Mouse (Mus musculus) heart, adult 2 months (tissue): ENCODE results near the gene Sfswap. TPM values are rescaled to one million over a fixed set of nuclear protein-coding genes. Genes with fewer than 3 reads are reported as not detected.

ENCODE experiments used
- DNase-seq, 2 experiments: peaks; one replicate each; pipeline ENCODE4 v3.0.0; 2021
- H3K27ac ChIP-seq: fragments of 200-600 bp; 2 replicates; pipeline ENCODE4 v1.8.1; 2022
- H3K27me3 ChIP-seq: fragments of 200-500 bp; 2 replicates; pipeline ENCODE4 v1.6.1; 2012; ENCODE audit warnings: mild to moderate bottlenecking, low read length, inconsistent platforms, mixed read lengths; ENCODE audit not compliant: control insufficient read depth, insufficient read depth
- H3K36me3 ChIP-seq: fragments of 200-500 bp; 2 replicates; pipeline ENCODE4 v1.6.1; 2012; ENCODE audit warnings: low read length, inconsistent platforms; ENCODE audit not compliant: control insufficient read depth, insufficient read depth
- H3K4me1 ChIP-seq: fragments of 200-500 bp; 2 replicates; pipeline ENCODE4 v1.6.1; 2011; ENCODE audit warnings: low read length; ENCODE audit not compliant: control insufficient read depth, insufficient read depth
- H3K4me3 ChIP-seq: fragments of 200-600 bp; 2 replicates; pipeline ENCODE4 v1.8.1; 2022
- H3K79me2 ChIP-seq: fragments of 200-500 bp; replicated peaks from 2 replicates; pipeline ENCODE4 v1.6.1; 2012; ENCODE audit warnings: mild to moderate bottlenecking, inconsistent platforms, low read length, moderate library complexity, mixed read lengths; ENCODE audit not compliant: control insufficient read depth, insufficient read depth
- H3K9ac ChIP-seq: fragments of 200-500 bp; 2 replicates; pipeline ENCODE4 v1.6.1; 2012; ENCODE audit warnings: low read depth, mild to moderate bottlenecking, control low read depth, inconsistent platforms, low read length, mixed read lengths
- CTCF ChIP-seq: fragments of 200-600 bp; IDR thresholded peaks from 2 replicates; pipeline ENCODE4 v1.8.1; 2022; ENCODE audit warnings: antibody characterized with exemption, mild to moderate bottlenecking, moderate library complexity
- EP300 ChIP-seq: fragments of 200-500 bp; IDR thresholded peaks from 2 replicates; pipeline ENCODE4 v1.6.1; 2011; ENCODE audit warnings: low read depth, low read length, control low read depth; ENCODE audit not compliant: insufficient read depth
- POLR2A ChIP-seq: fragments of 200-500 bp; IDR thresholded peaks from 2 replicates; pipeline ENCODE4 v1.6.1; 2011; ENCODE audit warnings: mild to moderate bottlenecking, low read depth, low read length, control low read depth; ENCODE audit not compliant: insufficient read depth
- WGBS: fragments of 180-500 bp; shearing (Covaris S2); methylation state at CpG from one replicate; pipeline ENCODE4 v1.1.7; 2018; 5-methylcytosine and 5-hydroxymethylcytosine counted together
- intact Hi-C: fragments of 180-260 bp; cut with DNase I; formaldehyde crosslinking; loops from one replicate; pipeline ENCODE4 v1.15.1; 2025
- polyA plus RNA-seq: library from polyadenylated mRNA; depleted of rRNA; stranded (reverse); fragments of >200 nt; gene quantifications from 2 replicates; pipeline ENCODE4 v1.2.3, GENCODE M21; 2012
- total RNA-seq, 2 experiments: library from RNA; stranded (reverse); gene quantifications; 2 replicates each; pipeline ENCODE4 v1.2.3; 2021

The Sfswap gene
- total and polyA plus RNA-seq, 3 experiments, result 24.1 to 33.1 (median 25.9) TPM

DNA sequence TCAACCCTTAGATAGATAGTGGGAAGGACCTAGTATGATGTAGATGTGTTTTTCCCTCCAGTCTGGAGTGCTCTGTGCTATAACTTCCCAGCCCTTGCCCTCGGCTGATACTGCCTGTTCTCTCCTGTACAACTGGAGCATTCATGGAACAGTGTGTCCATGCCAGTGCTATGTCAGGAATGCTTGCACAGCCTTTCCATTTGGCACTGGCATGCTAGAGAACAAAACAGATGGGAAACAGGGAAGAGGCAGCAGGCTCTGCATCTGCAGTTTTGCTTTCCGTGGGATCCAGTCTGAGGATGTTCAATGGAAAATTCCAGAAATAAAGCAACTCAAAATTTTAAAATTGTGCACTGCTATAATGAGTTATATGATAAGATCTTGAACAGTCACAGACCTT lies 33.5 kb downstream of the Sfswap start:
- 42% methylated on average over 2 of the region's 2 CpGs for WGBS
- H3K79me2 ChIP-seq, result peaks cover 2% of the 10 kb centered on the region; the same call in 1 of the 2 replicates
- peak overlapping the region; percentile 78 for H3K27ac ChIP-seq
- peaks cover 11% of the 10 kb centered on the region for H3K4me1 ChIP-seq
- H3K36me3 ChIP-seq, result peaks cover 8% of the 10 kb centered on the region
- no peak overlapping the region for H3K9ac ChIP-seq
- no peaks in the 10 kb centered on the region for H3K27me3 ChIP-seq
- H3K4me3 ChIP-seq, result no peak overlapping the region
- intact Hi-C loops, result no loop called here
- DNase-seq, result peak; percentile 35 to 72
- TF ChIP-seq EP300 (peak; percentile 99), POLR2A (peak; percentile 61; the same call in 1 of the 2 replicates), CTCF (no peak)

DNA sequence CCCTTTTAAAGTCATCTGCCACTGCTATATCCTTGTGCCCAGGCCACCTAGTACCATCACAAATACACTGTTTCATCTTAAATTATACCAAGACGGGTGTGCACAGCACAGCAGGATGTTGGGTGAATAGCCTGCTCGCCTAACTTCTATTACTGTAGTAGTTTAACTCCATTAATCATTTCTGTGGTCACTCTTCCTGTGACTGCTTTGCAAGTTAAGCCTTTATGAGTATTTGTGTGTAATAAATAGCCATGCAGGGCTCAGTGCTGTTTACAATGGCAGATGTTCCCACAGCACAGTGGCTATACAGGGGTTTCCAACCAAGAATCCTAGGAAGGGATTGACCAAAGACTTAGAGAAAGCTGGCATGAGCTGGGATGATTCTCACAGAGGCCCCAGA lies 34.0 kb downstream of the Sfswap start:
- TF ChIP-seq EP300 (no peak), POLR2A (no peak), CTCF (no peak)
- peaks cover 11% of the 10 kb centered on the region for H3K4me1 ChIP-seq
- DNase-seq, result no peak
- no peaks in the 10 kb centered on the region; the same call in 1 of the 2 replicates for H3K79me2 ChIP-seq
- no peak overlapping the region for H3K9ac ChIP-seq
- H3K27ac ChIP-seq, result peak overlapping the region; percentile 74
- 89% methylated on average over 2 of the region's 2 CpGs for WGBS
- H3K27me3 ChIP-seq, result no peaks in the 10 kb centered on the region
- no peak overlapping the region for H3K4me3 ChIP-seq
- intact Hi-C loops, result no loop called here
- peaks cover 6% of the 10 kb centered on the region for H3K36me3 ChIP-seq

DNA sequence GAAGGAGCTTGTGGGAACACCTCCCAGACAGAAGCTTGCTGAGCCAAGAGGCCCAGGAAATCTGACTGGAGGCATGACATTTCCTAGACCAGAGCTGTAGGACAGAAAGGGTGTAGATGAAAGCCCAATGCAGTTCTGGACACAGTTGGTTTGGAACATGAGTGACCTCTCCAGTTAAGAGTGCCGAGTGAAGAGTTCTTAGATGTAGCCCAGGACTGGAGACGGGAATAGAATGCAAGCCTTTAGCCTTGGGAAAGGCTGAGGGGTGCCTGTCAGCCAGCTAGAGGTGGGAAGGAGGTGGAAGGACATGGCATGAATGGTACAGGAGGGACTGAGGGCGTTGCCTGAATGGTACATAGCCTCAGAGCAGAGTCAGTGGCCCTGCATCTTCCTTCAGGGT lies 34.4 kb downstream of the Sfswap start:
- H3K79me2 ChIP-seq, result no peaks in the 10 kb centered on the region; the same call in 1 of the 2 replicates
- peak overlapping the region; percentile 74 for H3K27ac ChIP-seq
- intact Hi-C loops, result no loop called here
- no peak overlapping the region for H3K4me3 ChIP-seq
- H3K27me3 ChIP-seq, result no peaks in the 10 kb centered on the region
- WGBS, result 71% methylated on average over 3 of the region's 3 CpGs
- peak in 1 of 2 experiments; percentile 18 for DNase-seq
- no peak overlapping the region for H3K9ac ChIP-seq
- TF ChIP-seq POLR2A, result no peak
- TF ChIP-seq CTCF, result no peak
- TF ChIP-seq EP300, result no peak
- H3K4me1 ChIP-seq, result peaks cover 11% of the 10 kb centered on the region
- H3K36me3 ChIP-seq, result peaks cover 6% of the 10 kb centered on the region

DNA sequence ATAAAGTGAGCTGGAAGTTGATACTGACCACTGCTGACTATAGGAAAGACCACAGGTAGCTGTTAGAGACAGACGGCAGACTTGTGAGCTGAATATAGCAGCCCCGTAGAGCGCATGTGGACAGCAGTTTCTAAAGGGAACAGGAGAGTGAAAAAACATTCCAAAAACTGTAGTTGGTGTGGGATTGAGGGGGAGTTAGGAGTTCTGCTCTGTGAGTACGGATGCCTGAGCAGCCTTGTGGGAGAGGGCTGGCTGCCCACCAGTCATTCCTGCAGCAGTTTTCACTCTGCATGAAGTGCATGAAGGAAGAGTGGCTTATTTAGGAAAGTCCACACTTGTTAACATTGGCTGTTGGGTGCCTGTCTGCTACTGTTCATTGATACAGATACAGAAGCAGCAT lies 37.8 kb downstream of the Sfswap start:
- Histone ChIP-seq H3K27ac (no peak overlapping the region), H3K27me3 (no peaks in the 10 kb centered on the region), H3K9ac (no peak overlapping the region), H3K36me3 (peaks cover 5% of the 10 kb centered on the region), H3K4me3 (no peak overlapping the region), H3K4me1 (peaks cover 8% of the 10 kb centered on the region), H3K79me2 (no peaks in the 10 kb centered on the region)
- no peak for TF ChIP-seq CTCF
- no peak for TF ChIP-seq EP300
- no peak for TF ChIP-seq POLR2A
- intact Hi-C loops, result no loop called here
- DNase-seq, result no peak
- WGBS, result 92% methylated on average over 4 of the region's 4 CpGs

DNA sequence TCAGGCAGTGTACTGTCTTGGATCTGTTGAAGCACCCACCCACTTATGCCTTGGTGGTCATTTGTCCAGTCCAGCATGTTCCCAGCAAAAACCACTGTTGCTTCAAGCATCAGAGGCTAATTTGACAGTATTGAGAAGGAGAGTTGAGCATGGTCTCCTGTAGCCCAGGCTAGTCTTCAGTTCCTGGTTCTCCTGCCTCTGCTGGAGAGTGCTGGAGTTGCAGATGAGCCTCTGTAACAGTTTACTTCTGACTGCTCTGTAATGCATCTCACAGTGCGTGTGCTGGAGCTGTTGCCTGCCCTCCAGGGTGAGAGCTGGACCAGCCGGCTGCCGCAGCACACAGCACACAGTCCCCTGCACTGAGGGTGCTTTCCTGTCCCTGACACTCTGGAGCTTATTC lies 41.2 kb downstream of the Sfswap start:
- no peak overlapping the region for H3K9ac ChIP-seq
- peak; percentile 11; the same call in 1 of the 2 replicates for TF ChIP-seq CTCF
- no peak for TF ChIP-seq POLR2A
- no peak for TF ChIP-seq EP300
- DNase-seq, result no peak
- H3K36me3 ChIP-seq, result no peaks in the 10 kb centered on the region; the same call in 1 of the 2 replicates
- H3K27ac ChIP-seq, result no peak overlapping the region
- 91% methylated on average over 3 of the region's 3 CpGs for WGBS
- H3K4me3 ChIP-seq, result no peak overlapping the region
- no peaks in the 10 kb centered on the region for H3K27me3 ChIP-seq
- no peaks in the 10 kb centered on the region; the same call in 1 of the 2 replicates for H3K4me1 ChIP-seq
- H3K79me2 ChIP-seq, result no peaks in the 10 kb centered on the region
- intact Hi-C loops, result no loop called here

DNA sequence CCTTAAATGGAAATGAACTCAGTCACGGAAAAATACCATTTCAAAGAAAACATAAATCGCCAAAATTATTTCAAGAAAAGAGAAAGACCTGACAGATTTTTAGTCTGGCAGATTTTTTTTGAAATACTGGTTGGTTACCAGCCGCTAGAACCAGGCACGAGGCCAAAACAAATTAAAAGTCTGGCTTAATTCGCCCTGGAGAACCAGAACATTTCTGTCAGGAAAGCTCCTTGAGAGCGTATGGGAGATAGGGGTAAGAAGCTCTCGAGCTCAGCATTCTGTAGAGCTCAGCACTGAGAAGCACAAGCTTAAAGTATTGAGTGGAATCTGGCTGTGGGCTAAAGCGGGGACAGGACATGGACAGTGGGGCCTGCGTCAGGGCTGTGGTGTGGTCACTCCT lies 44.8 kb downstream of the Sfswap start:
- 72% methylated on average over 9 of the region's 9 CpGs for WGBS

More for the DNA sequence above, 44.8 kb downstream of the Sfswap start:
- Histone ChIP-seq H3K27ac (no peak overlapping the region), H3K4me1 (no peaks in the 10 kb centered on the region), H3K79me2 (no peaks in the 10 kb centered on the region), H3K27me3 (no peaks in the 10 kb centered on the region), H3K36me3 (no peaks in the 10 kb centered on the region; the same call in 1 of the 2 replicates), H3K4me3 (no peak overlapping the region), H3K9ac (no peak overlapping the region)
- intact Hi-C loops, result loop anchor here (5.0 kb wide), 1 partner anchor 33 kb away; no protein-coding TSS in a partner anchor
- no peak for DNase-seq
- no peak for TF ChIP-seq EP300
- TF ChIP-seq POLR2A, result no peak
- TF ChIP-seq CTCF, result no peak
